Comparison of ENCODE assay signal across 8 mouse cellular contexts in genomic region chr11:34073776-34074175, GRCm38 (mm10). TPM values are rescaled to one million over a fixed set of nuclear protein-coding genes. Genes with fewer than 3 reads are reported as not detected.
A peak's percentile ranks its signal among the peaks of the same experiment; 100 is the strongest.
DNase-seq lines count a peak whose midpoint lies in the region; ATAC-seq lines count a peak whose summit lies in the region.

No protein-coding gene starts in this region.

- ATAC-seq in hindbrain, embryonic 13.5 days (ENCODE audit: low FRiP score) = peak; percentile 63; the same call in 1 of the 2 replicates
- ATAC-seq in midbrain, embryonic 16.5 days = 0 out of 2 replicates have a peak, but pooled peaks have one; percentile 36

- peak; percentile 35 for DNase-seq in layer of hippocampus, adult 11-12 months (ENCODE audit: low spot score)
- no peak for DNase-seq in layer of hippocampus, adult 9-11 months
- DNase-seq in cerebellum, adult 11 months = peak; percentile 17
- peak; percentile 72 for DNase-seq in forelimb bud, embryonic 11.5 days (ENCODE audit: low read depth, low spot score)
- peak; percentile 79 for DNase-seq in left cerebral cortex, postnatal 4 days
- peak; percentile 19 to 41 for DNase-seq in spleen, postnatal 36 days (ENCODE audit: low spot score in 2 of 2)

- no peaks in the 10 kb centered on the region for H3K9me3 ChIP-seq in hindbrain, embryonic 13.5 days
- no peaks in the 10 kb centered on the region for H3K9me3 ChIP-seq in midbrain, embryonic 16.5 days (replicated peaks; ENCODE audit: control insufficient read depth, low read length, poor library complexity, severe bottlenecking)

- 0 out of 2 replicates have a peak, but pooled peaks cover 2% of the 10 kb centered on the region for H3K27me3 ChIP-seq in hindbrain, embryonic 13.5 days
- no peaks in the 10 kb centered on the region for H3K27me3 ChIP-seq in midbrain, embryonic 16.5 days (ENCODE audit: control insufficient read depth, insufficient read depth, low read depth, low read length)

- no peak overlapping the region for H3K9ac ChIP-seq in hindbrain, embryonic 13.5 days
- H3K9ac ChIP-seq in midbrain, embryonic 16.5 days (ENCODE audit: low read depth, low read length) = no peak overlapping the region

- no peaks in the 10 kb centered on the region for H3K36me3 ChIP-seq in hindbrain, embryonic 13.5 days
- no peaks in the 10 kb centered on the region for H3K36me3 ChIP-seq in midbrain, embryonic 16.5 days (ENCODE audit: control insufficient read depth, insufficient read depth, low read length)

- H3K4me1 ChIP-seq in hindbrain, embryonic 13.5 days (replicated peaks) = 0 out of 2 replicates have a peak, but pooled peaks cover 3% of the 10 kb centered on the region
- no peaks in the 10 kb centered on the region for H3K4me1 ChIP-seq in midbrain, embryonic 16.5 days (ENCODE audit: control insufficient read depth, insufficient read depth, low read length)

- no peak overlapping the region for H3K27ac ChIP-seq in hindbrain, embryonic 13.5 days
- H3K27ac ChIP-seq in midbrain, embryonic 16.5 days (ENCODE audit: low read length) = no peak overlapping the region

- no peak overlapping the region for H3K4me3 ChIP-seq in hindbrain, embryonic 13.5 days
- H3K4me3 ChIP-seq in midbrain, embryonic 16.5 days (ENCODE audit: low read depth, low read length) = no peak overlapping the region

- intact Hi-C loops in left cerebral cortex, postnatal 4 days (cut with DNase I) = no loop called here

- peak overlapping the region; percentile 29; the same call in 1 of the 2 replicates for H3K4me2 ChIP-seq in hindbrain, embryonic 13.5 days
- 0 out of 2 replicates have a peak overlapping the region, but pooled peaks have one; percentile 26 for H3K4me2 ChIP-seq in midbrain, embryonic 16.5 days (ENCODE audit: low read length)

- 17% methylated on average over 15 of the region's 15 CpGs for WGBS in hindbrain, embryonic 13.5 days
- 16% methylated on average over 15 of the region's 15 CpGs for WGBS in midbrain, embryonic 16.5 days

RNA-seq across cellular contexts. Expression of gene 4930469K13Rik, which starts 24.6 kb away (rescaled TPM):
- 12.8 and 20.7 TPM in 2 replicates for polyA plus RNA-seq in hindbrain, embryonic 13.5 days (2015; fragmentation: Nextera tagmentation; extraction: Ambion mirVana)
- not detected for total RNA-seq in left cerebral cortex, postnatal 4 days (2021)
- polyA plus RNA-seq in midbrain, embryonic 16.5 days (2015; fragmentation: Nextera tagmentation; extraction: Ambion mirVana) = not detected in 2 replicates

RNA-seq across cellular contexts. Expression of gene Lcp2, which starts 27.1 kb away (rescaled TPM):
- 1.5 and 1.8 TPM in 2 replicates for polyA plus RNA-seq in hindbrain, embryonic 13.5 days (2015; fragmentation: Nextera tagmentation; extraction: Ambion mirVana)
- 1 to 10 TPM; 3.7 to 4.5 TPM for total RNA-seq in left cerebral cortex, postnatal 4 days (2021)
- 2.5 and 3.2 TPM in 2 replicates for polyA plus RNA-seq in midbrain, embryonic 16.5 days (2015; fragmentation: Nextera tagmentation; extraction: Ambion mirVana)

Comparison
In these comparisons a context has a peak if more than half of its experiments do, and no peak if none do; other contexts are left out.
1. RNA of gene 4930469K13Rik, which starts 24.6 kb away (polyA plus RNA-seq): 12.8 to 20.7 TPM in hindbrain, embryonic 13.5 days; not detected in midbrain, embryonic 16.5 days; every median in the first group is over 10 times any median in the second.